Mouse (Mus musculus) lung, postnatal 14 days (tissue): ENCODE results near the gene Lrrc29.

Source experiments
- DNase-seq: peaks from one replicate; pipeline ENCODE4 v3.0.0; 2021

The Lrrc29 gene

GRCm38 (mm10) chr8:105289805-105290460 lies 36.1 kb downstream of the Lrrc29 start, which contains the start of gene 4931428F04Rik:
TSS of gene 4931428F04Rik (minus strand) at chr8:105289864.
- peak; percentile 50 for DNase-seq

DNA sequence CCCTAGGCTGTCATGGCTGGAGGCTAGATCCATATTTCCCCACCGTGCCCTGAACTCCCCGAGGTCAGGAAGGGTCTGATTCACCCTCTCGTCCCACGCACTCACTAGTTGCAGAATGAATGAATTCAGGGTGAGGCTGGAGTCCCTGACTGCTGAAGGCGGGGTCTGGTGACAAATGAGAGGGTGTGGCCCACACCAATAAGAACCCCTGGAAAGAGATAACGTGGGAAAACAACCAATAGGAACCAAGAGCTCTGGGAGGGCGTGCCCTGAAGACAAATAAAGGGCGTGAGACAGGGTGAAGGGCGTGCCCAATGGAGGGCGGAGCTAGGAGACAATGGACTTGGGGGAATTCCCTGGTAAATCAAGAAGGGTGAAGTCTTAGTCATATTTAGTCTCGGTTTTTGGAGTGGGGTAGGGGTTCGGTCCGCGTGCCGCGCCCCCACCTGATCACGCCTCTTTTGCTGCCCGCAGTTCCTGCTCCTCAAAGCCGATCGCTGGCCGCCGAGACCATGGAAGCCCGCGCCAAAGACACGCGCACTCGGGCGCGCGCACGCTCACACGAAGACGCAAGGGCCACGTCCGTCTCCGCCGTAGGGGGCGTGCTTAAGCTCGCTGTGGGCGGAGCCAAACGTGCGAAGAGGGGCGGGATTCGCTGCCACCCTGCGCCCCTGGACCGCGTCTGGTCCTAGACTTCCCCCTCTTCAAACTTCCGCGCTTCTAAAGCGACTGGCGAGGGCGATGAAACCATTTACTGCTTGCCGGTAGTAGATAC lies 36.9 kb downstream of the Lrrc29 start:
- DNase-seq, result peak; percentile 93

DNA sequence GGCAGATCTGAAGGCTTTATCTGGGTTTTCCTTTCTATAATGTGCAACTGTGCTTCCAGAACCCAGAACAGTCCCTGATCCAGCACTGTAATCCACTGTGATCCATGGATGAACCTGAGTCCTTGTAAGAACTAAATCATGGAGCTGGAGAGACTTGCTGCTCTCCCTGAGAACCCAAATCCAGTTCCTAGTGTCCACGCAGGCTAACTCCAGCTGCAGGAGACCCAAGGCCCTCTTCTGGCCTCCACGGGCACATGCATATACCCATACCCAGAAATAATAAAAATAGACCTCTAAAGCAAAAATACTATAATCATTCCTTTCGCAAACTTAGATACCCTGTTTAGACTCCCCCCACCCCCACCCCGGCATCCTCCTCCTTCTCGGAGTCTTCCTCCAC lies 37.8 kb downstream of the Lrrc29 start:
- DNase-seq, result no peak

GRCm38 (mm10) chr8:105286907-105287306 lies 39.2 kb downstream of the Lrrc29 start:
- DNase-seq, result no peak

- DNase-seq, result no peak
These were observed 40.6 kb downstream of the Lrrc29 start for GRCm38 (mm10) chr8:105285514-105285913.

DNA sequence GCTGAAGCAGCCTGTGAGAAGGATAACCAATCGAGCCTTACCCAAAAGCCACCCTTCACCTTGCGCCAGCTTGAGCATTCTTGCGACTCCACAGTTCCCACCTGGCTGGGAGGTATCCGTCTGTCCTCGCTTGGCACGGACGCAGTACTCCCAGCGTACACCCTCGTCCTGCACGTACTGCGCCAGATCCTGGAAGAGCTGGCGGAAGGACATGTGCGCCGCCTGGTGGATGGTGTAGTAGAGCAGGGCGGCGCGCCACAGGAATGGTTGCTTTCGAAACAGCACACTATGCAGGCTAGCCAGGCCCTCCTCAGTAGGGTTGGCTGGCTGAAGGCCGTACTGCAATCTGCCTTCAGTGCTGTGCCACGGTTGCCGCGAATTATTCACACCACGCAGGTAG lies 43.0 kb downstream of the Lrrc29 start:
- peak; percentile 80 for DNase-seq

DNA sequence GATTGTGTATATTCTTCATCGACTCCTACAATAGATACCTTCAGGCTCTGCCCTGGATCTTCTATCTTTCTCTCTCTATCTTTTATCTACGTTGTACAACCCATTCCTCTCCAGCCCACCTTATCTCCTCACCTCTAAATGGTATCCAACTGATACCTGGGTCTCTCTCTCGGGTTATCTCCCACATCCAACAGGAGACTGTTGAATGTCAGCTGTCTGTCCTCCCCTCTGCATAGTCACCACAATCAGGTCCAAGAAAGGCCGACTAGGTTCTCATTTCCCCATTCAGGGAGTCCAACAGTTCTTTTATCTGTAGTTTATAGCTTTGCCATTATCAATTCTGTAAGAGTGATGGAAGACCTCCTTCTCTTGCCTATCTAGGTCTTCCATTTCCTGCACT lies 43.8 kb downstream of the Lrrc29 start:
- DNase-seq, result no peak

- peak; percentile 64 for DNase-seq
These were observed 44.3 kb downstream of the Lrrc29 start for GRCm38 (mm10) chr8:105281821-105282220.

GRCm38 (mm10) chr8:105280567-105280966 lies 45.5 kb downstream of the Lrrc29 start:
- DNase-seq, result no peak

- DNase-seq, result peak; percentile 82
These were observed 47.2 kb downstream of the Lrrc29 start for GRCm38 (mm10) chr8:105278911-105279334.

DNA sequence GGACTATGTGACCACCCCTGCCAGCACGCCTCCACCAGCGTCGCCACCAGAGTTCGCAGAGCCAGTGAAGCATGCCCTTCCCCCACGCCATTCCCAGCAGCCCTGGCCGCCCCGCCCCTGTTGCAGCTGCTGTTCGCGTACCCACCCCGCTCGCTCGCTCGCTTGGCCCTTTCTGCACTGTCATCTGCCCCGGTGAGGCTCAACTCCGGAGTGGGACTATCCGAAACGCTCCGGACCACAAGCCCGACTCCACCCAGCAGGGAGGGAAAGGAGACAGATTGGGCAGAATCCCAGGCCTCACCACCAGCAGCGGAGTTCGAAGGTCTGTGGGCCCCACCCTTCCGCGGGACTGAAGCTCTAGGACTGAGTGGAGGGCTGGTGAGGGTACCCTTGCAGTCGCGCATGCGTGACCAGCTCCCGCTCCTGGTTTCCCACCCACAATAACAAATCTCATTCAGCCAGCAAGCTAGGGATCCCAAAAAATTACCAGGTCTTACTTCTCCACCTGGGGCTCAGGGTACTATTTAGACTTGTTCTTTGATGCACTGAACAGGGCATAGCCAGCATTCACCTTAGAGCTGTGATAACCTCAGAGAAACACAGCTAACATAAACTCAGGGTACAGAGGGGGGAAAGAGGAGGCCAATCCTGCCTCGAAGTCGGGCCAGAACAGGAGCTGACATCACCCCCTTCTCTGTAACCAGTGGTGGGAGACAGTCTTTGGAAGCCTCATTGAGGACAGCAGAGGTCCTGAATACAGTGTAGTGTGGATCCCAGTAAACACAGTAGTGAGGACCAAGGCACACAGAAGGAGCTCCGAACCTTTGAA lies 49.6 kb downstream of the Lrrc29 start:
- DNase-seq, result peak; percentile 67

DNA sequence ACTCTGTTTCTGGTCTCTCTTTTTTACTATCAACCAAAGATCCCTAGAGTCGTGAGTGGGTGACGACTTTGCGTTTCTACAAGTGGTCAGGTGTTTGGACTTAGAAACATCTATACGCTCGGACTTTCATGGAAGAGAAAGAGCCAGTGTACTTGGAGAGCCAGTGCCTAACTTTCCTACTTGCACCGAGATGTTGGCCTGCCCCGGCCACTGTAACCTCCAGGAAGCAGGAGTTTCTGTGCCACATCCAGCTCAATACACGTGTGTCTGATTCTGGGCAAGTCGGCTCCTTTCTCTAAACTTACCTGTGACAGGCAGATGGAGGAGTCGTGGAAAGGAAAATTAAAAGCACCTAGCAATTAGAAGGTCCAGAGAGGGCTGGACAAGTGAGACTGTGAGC lies 50.2 kb downstream of the Lrrc29 start, which contains the start of gene Nol3:
Gene Nol3 (plus strand): TSS at position 301 of the 400 bp plus-strand sequence.
- DNase-seq, result no peak

- no peak for DNase-seq
These were observed 50.7 kb downstream of the Lrrc29 start for GRCm38 (mm10) chr8:105275387-105275786.

GRCm38 (mm10) chr8:105270916-105271186 lies 55.2 kb downstream of the Lrrc29 start:
- no peak for DNase-seq

GRCm38 (mm10) chr8:105270101-105270915 lies 55.8 kb downstream of the Lrrc29 start:
- no peak for DNase-seq

GRCm38 (mm10) chr8:105269461-105269947 lies 56.6 kb downstream of the Lrrc29 start, which contains the start of gene Hsf4:
TSS of gene Hsf4 (plus strand) at chr8:105269801.
- peak; percentile 75 for DNase-seq

GRCm38 (mm10) chr8:105269075-105269458 lies 57.0 kb downstream of the Lrrc29 start:
- DNase-seq, result peak; percentile 58

- DNase-seq, result no peak
These were observed 57.6 kb downstream of the Lrrc29 start for GRCm38 (mm10) chr8:105268342-105269074.

GRCm38 (mm10) chr8:105266775-105267174 lies 59.3 kb downstream of the Lrrc29 start:
- DNase-seq, result no peak

DNA sequence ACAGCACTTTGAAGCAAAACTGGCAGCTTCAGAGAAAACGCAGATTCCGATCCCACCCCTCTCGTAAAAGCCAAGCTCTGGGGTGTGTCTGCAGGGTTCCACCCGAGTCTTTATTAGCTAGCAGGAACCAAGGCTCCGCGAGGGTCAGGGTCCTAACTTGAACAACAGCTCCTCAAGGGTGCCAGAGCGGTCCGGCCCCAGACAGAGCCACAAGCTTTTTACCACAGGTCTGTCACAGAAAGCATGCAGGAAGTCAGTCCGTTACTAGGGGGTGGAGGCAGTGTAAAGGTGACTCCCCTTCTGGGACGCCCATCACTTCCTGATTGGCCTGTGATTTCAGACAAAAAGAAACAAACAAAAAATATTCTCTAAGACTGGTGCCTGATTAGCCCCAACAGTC lies 61.0 kb downstream of the Lrrc29 start:
- no peak for DNase-seq
